ENCODE assay signal across 9 mouse cellular contexts in genomic region chr17:13700131-13701016, GRCm38 (mm10). TPM values are rescaled to one million over a fixed set of nuclear protein-coding genes. Genes with fewer than 3 reads are reported as not detected.
DNase-seq lines count a peak whose midpoint lies in the region; ATAC-seq and TF ChIP-seq lines count a peak whose summit lies in the region.
"Had no signal": no experiment of that assay in that cellular context is flagged by ENCODE, and none has a peak within 500 bp of the region (broad histone marks: within the 10 kb centered on the region; RNA-seq: fewer than 3 reads in every experiment).

No protein-coding gene starts in this region.

- no peaks in the 10 kb centered on the region for H3K36me3 ChIP-seq in hindbrain, embryonic 16.5 days (ENCODE audit: control insufficient read depth, insufficient read depth, low read length)
- no peaks in the 10 kb centered on the region for H3K36me3 ChIP-seq in liver, embryonic 12.5 days
- no peaks in the 10 kb centered on the region for H3K36me3 ChIP-seq in neural tube, embryonic 13.5 days

- 24% methylated on average over 4 of the region's 4 CpGs for WGBS in hindbrain, embryonic 16.5 days
- WGBS in liver, embryonic 12.5 days (ENCODE audit: insufficient replicate concordance), result 29% methylated on average over 4 of the region's 4 CpGs
- whole genome bisulfite sequencing in neural tube, embryonic 13.5 days, result 10% methylated on average over 4 of the region's 4 CpGs

- DNase-seq in layer of hippocampus, adult 2 months (ENCODE audit: low spot score in 2 of 2), result no peak
- no peak for DNase-seq in layer of hippocampus, adult 9-11 months
- peak; percentile 48 for DNase-seq in gastrocnemius, adult 18-20 months (ENCODE audit: low spot score)
- DNase-seq in spleen, postnatal 4 days (ENCODE audit: low spot score in 2 of 2), result no peak

- TF ChIP-seq CTCF in layer of hippocampus, adult 2 months (conservative IDR thresholded peaks at IDR 0.05), result no peak

- no peaks in the 10 kb centered on the region for H3K27me3 ChIP-seq in hindbrain, embryonic 16.5 days (replicated peaks; ENCODE audit: control insufficient read depth, insufficient read depth, low read length)
- H3K27me3 ChIP-seq in liver, embryonic 12.5 days (replicated peaks), result no peaks in the 10 kb centered on the region
- no peaks in the 10 kb centered on the region for H3K27me3 ChIP-seq in neural tube, embryonic 13.5 days

- H3K4me3 ChIP-seq in layer of hippocampus, adult 2 months, result no peak overlapping the region
- H3K4me3 ChIP-seq in hindbrain, embryonic 16.5 days (ENCODE audit: low read length), result no peak overlapping the region
- H3K4me3 ChIP-seq in liver, embryonic 12.5 days, result no peak overlapping the region
- no peak overlapping the region for H3K4me3 ChIP-seq in neural tube, embryonic 13.5 days

- no peak overlapping the region for H3K9ac ChIP-seq in hindbrain, embryonic 16.5 days (ENCODE audit: low read depth, low read length)
- H3K9ac ChIP-seq in liver, embryonic 12.5 days, result no peak overlapping the region
- H3K9ac ChIP-seq in neural tube, embryonic 13.5 days, result no peak overlapping the region

- H3K27ac ChIP-seq in layer of hippocampus, adult 2 months, result peak overlapping the region; percentile 83
- H3K27ac ChIP-seq in hindbrain, embryonic 16.5 days (ENCODE audit: low read depth, low read length), result peak overlapping the region; percentile 13
- H3K27ac ChIP-seq in liver, embryonic 12.5 days, result peak overlapping the region; percentile 67
- peak overlapping the region; percentile 66 for H3K27ac ChIP-seq in neural tube, embryonic 13.5 days (replicated peaks)
- H3K27ac ChIP-seq: macrophage had no signal

- peak; percentile 57 for ATAC-seq in hindbrain, embryonic 16.5 days
- peak; percentile 42 for ATAC-seq in liver, embryonic 12.5 days
- ATAC-seq in neural tube, embryonic 13.5 days (ENCODE audit: low read depth), result peak; percentile 82
- no peak for ATAC-seq in granulocyte monocyte progenitor cell, adult 5-6 weeks (replicated peaks; ENCODE audit: poor library complexity, severe bottlenecking)

- H3K4me1 ChIP-seq in hindbrain, embryonic 16.5 days (ENCODE audit: control insufficient read depth, insufficient read depth, low read depth, low read length), result peaks cover 2% of the 10 kb centered on the region
- 0 out of 2 replicates have a peak, but pooled peaks cover 8% of the 10 kb centered on the region for H3K4me1 ChIP-seq in liver, embryonic 12.5 days
- H3K4me1 ChIP-seq in neural tube, embryonic 13.5 days (replicated peaks), result peaks cover 29% of the 10 kb centered on the region

- H3K4me2 ChIP-seq in hindbrain, embryonic 16.5 days (ENCODE audit: low read length), result no peak overlapping the region
- H3K4me2 ChIP-seq in liver, embryonic 12.5 days, result no peak overlapping the region
- H3K4me2 ChIP-seq in neural tube, embryonic 13.5 days, result no peak overlapping the region

- H3K9me3 ChIP-seq in hindbrain, embryonic 16.5 days (ENCODE audit: control insufficient read depth, low read length), result no peaks in the 10 kb centered on the region
- no peaks in the 10 kb centered on the region for H3K9me3 ChIP-seq in liver, embryonic 12.5 days (replicated peaks)
- no peaks in the 10 kb centered on the region for H3K9me3 ChIP-seq in neural tube, embryonic 13.5 days

RNA-seq across cellular contexts. Expression of gene Afdn, which starts 60.0 kb away (rescaled TPM):
- total RNA-seq in layer of hippocampus, adult 2 months (2021), result 100 to 1,000 TPM; 106 to 114 TPM
- 10 to 100 TPM; 18.3 to 30.2 TPM for total RNA-seq in gastrocnemius, adult 18-20 months (2021)
- polyA plus RNA-seq in hindbrain, embryonic 16.5 days (2015; fragmentation: Nextera tagmentation; extraction: Ambion mirVana), result 78.5 and 92.3 TPM in 2 replicates
- polyA plus RNA-seq in liver, embryonic 12.5 days (2016; fragmentation: Nextera tagmentation; extraction: Ambion mirVana), result 19.4 and 21.3 TPM in 2 replicates
- 127 and 134 TPM in 2 replicates for polyA plus RNA-seq in neural tube, embryonic 13.5 days (2015; fragmentation: Nextera tagmentation; extraction: Ambion mirVana)
- 2.4 and 3.9 TPM in 2 replicates for total RNA-seq in granulocyte monocyte progenitor cell, adult 5-6 weeks (2014; fragmentation: Nextera tagmentation)
- total RNA-seq in granulocyte monocyte progenitor cell, adult 5-6 weeks (2017), result 3.4 and 3.8 TPM in 2 replicates

Comparison
In these comparisons a context has a peak if more than half of its experiments do, and no peak if none do; other contexts are left out.
1. H3K27ac ChIP-seq: peak in every context shown above with its lines; median percentile 83 in layer of hippocampus, adult 2 months; 67 in liver, embryonic 12.5 days; 66 in neural tube, embryonic 13.5 days; 13 in hindbrain, embryonic 16.5 days.